Mouse (Mus musculus) kidney, embryonic 15.5 days (tissue): ENCODE measurements around the gene Ppp1r12b. TPM values are rescaled to one million over a fixed set of nuclear protein-coding genes. Genes with fewer than 3 reads are reported as not detected.
A peak's percentile ranks its signal among the peaks of the same experiment; 100 is the strongest.
"Not testable (repeated sequence)": the region's sequence is repeated elsewhere in the genome, so short reads cannot be mapped to it uniquely, and the experiment has no call there.

Experiments
- ATAC-seq: fragments of 200-750 bp; cut with Nextera tagmentation; replicated peaks from 2 replicates; pipeline ENCODE4 v1.8.0; 2017; ENCODE audit warnings: moderate TSS enrichment; ENCODE audit not compliant: low FRiP score
- H3K27ac ChIP-seq: fragments of 300-500 bp; sonication (generic); 2 replicates; pipeline ENCODE4 v1.5.1; 2015; ENCODE audit warnings: mild to moderate bottlenecking, inconsistent platforms
- H3K27me3 ChIP-seq: fragments of 300-500 bp; sonication (generic); 2 replicates; pipeline ENCODE4 v1.6.1; 2015; ENCODE audit warnings: inconsistent platforms
- H3K36me3 ChIP-seq: fragments of 300-500 bp; sonication (generic); 2 replicates; pipeline ENCODE4 v1.6.1; 2015; ENCODE audit warnings: inconsistent platforms
- H3K4me1 ChIP-seq: fragments of 300-500 bp; sonication (generic); 2 replicates; pipeline ENCODE4 v1.6.1; 2015; ENCODE audit warnings: inconsistent platforms
- H3K4me2 ChIP-seq: fragments of 300-500 bp; sonication (generic); 2 replicates; pipeline ENCODE4 v1.6.1; 2015; ENCODE audit warnings: moderate library complexity, mild to moderate bottlenecking, inconsistent platforms
- H3K4me3 ChIP-seq: fragments of 300-500 bp; sonication (generic); replicated peaks from 2 replicates; pipeline ENCODE4 v1.5.1; 2015; ENCODE audit warnings: mild to moderate bottlenecking, inconsistent platforms
- H3K9ac ChIP-seq: fragments of 300-500 bp; sonication (generic); 2 replicates; pipeline ENCODE4 v1.6.1; 2015; ENCODE audit warnings: mild to moderate bottlenecking, inconsistent platforms
- H3K9me3 ChIP-seq: fragments of 300-500 bp; sonication (generic); replicated peaks from 2 replicates; pipeline ENCODE4 v1.6.1; 2016; ENCODE audit warnings: inconsistent platforms
- WGBS: fragments of 180-500 bp; shearing (Covaris S2); methylation state at CpG from one replicate; pipeline ENCODE4 v1.1.7; 2015; ENCODE audit warnings: mixed read lengths; 5-methylcytosine and 5-hydroxymethylcytosine counted together
- polyA plus RNA-seq: library from polyadenylated mRNA; unstranded; fragments of >200 nt; fragmentation: Nextera tagmentation; extraction: Ambion mirVana; gene quantifications from 2 replicates; pipeline ENCODE4 v1.2.1, GENCODE M21; 2015

Ppp1r12b gene
- polyA plus RNA-seq, 1 experiment from 2014 or later = 6.7 TPM

- no peak overlapping the region for H3K27ac ChIP-seq
- no peak for ATAC-seq
- 83% methylated on average over 6 of the region's 6 CpGs for WGBS
- no peak overlapping the region for H3K4me2 ChIP-seq
- no peaks in the 10 kb centered on the region for H3K9me3 ChIP-seq
- H3K9ac ChIP-seq = no peak overlapping the region
- no peaks in the 10 kb centered on the region for H3K4me1 ChIP-seq
- H3K36me3 ChIP-seq = peaks cover 12% of the 10 kb centered on the region
- no peaks in the 10 kb centered on the region for H3K27me3 ChIP-seq
- H3K4me3 ChIP-seq = no peak overlapping the region
Observed at GRCm38 (mm10) chr1:134843369-134843768, 112.4 kb downstream of the Ppp1r12b start.

GRCm38 (mm10) chr1:134836909-134837480 is 118.7 kb downstream of the Ppp1r12b start:
- WGBS = 83% methylated on average over 10 of the region's 10 CpGs
- Histone ChIP-seq H3K27ac (no peak overlapping the region), H3K4me3 (no peak overlapping the region), H3K36me3 (peaks cover 48% of the 10 kb centered on the region), H3K9ac (no peak overlapping the region), H3K4me2 (no peak overlapping the region), H3K9me3 (no peaks in the 10 kb centered on the region), H3K27me3 (no peaks in the 10 kb centered on the region), H3K4me1 (no peaks in the 10 kb centered on the region)
- ATAC-seq = no peak

- H3K27ac ChIP-seq, H3K4me1 ChIP-seq, H3K4me3 ChIP-seq, H3K27me3 ChIP-seq, H3K9ac ChIP-seq, H3K4me2 ChIP-seq, ATAC-seq, H3K9me3 ChIP-seq: not testable (repeated sequence)
- peaks cover 29% of the 10 kb centered on the region for H3K36me3 ChIP-seq
- WGBS = 83% methylated on average over 3 of the region's 3 CpGs
Observed at GRCm38 (mm10) chr1:134830881-134831280, 124.9 kb downstream of the Ppp1r12b start.

- H3K27me3 ChIP-seq = no peaks in the 10 kb centered on the region
- no peak overlapping the region for H3K9ac ChIP-seq
- ATAC-seq = peak; percentile 69; the same call in 1 of the 2 replicates
- H3K4me2 ChIP-seq = no peak overlapping the region
- H3K27ac ChIP-seq = 0 out of 2 replicates have a peak overlapping the region, but pooled peaks have one; percentile 33
- H3K4me3 ChIP-seq = no peak overlapping the region
- 32% methylated on average over 4 of the region's 4 CpGs for WGBS
- no peaks in the 10 kb centered on the region for H3K4me1 ChIP-seq
- peaks cover 16% of the 10 kb centered on the region for H3K36me3 ChIP-seq
- H3K9me3 ChIP-seq = no peaks in the 10 kb centered on the region
Observed at GRCm38 (mm10) chr1:134829635-134830034, 126.1 kb downstream of the Ppp1r12b start.

GRCm38 (mm10) chr1:134824896-134825295 is 130.8 kb downstream of the Ppp1r12b start:
- Histone ChIP-seq H3K4me3 (no peak overlapping the region), H3K27me3 (no peaks in the 10 kb centered on the region), H3K4me2 (no peak overlapping the region), H3K4me1 (peaks cover 6% of the 10 kb centered on the region), H3K36me3 (no peaks in the 10 kb centered on the region), H3K27ac (no peak overlapping the region), H3K9ac (no peak overlapping the region), H3K9me3 (no peaks in the 10 kb centered on the region)
- WGBS = 80% methylated on average over 6 of the region's 6 CpGs
- no peak for ATAC-seq

GRCm38 (mm10) chr1:134823842-134824241 is 131.9 kb downstream of the Ppp1r12b start:
- ATAC-seq = no peak
- Histone ChIP-seq H3K27ac (no peak overlapping the region), H3K36me3 (no peaks in the 10 kb centered on the region), H3K4me2 (no peak overlapping the region), H3K9me3 (no peaks in the 10 kb centered on the region), H3K4me1 (peaks cover 6% of the 10 kb centered on the region), H3K9ac (no peak overlapping the region), H3K4me3 (no peak overlapping the region), H3K27me3 (no peaks in the 10 kb centered on the region)
- 51% methylated on average over 7 of the region's 7 CpGs for WGBS

GRCm38 (mm10) chr1:134823323-134823722 is 132.4 kb downstream of the Ppp1r12b start:
- Histone ChIP-seq H3K9me3 (no peaks in the 10 kb centered on the region), H3K4me2 (no peak overlapping the region), H3K9ac (no peak overlapping the region), H3K36me3 (no peaks in the 10 kb centered on the region), H3K27ac (0 out of 2 replicates have a peak overlapping the region, but pooled peaks have one; percentile 32), H3K4me1 (peaks cover 6% of the 10 kb centered on the region), H3K27me3 (no peaks in the 10 kb centered on the region), H3K4me3 (no peak overlapping the region)
- 66% methylated on average over 8 of the region's 8 CpGs for whole genome bisulfite sequencing
- ATAC-seq = no peak

GRCm38 (mm10) chr1:134820882-134821281 is 134.9 kb downstream of the Ppp1r12b start:
- no peaks in the 10 kb centered on the region for H3K27me3 ChIP-seq

GRCm38 (mm10) chr1:134819196-134819595 is 136.5 kb downstream of the Ppp1r12b start:
- no peak overlapping the region for H3K9ac ChIP-seq
- H3K4me1 ChIP-seq = peaks cover 20% of the 10 kb centered on the region
- no peaks in the 10 kb centered on the region for H3K36me3 ChIP-seq
- no peak for ATAC-seq
- H3K27ac ChIP-seq = no peak overlapping the region
- no peak overlapping the region for H3K4me3 ChIP-seq
- H3K4me2 ChIP-seq = no peak overlapping the region
- 95% methylated on average over 11 of the region's 11 CpGs for WGBS
- no peaks in the 10 kb centered on the region for H3K9me3 ChIP-seq
- no peaks in the 10 kb centered on the region for H3K27me3 ChIP-seq

More at GRCm38 (mm10) chr1:134820882-134821281, 134.9 kb downstream of the Ppp1r12b start:
- no peaks in the 10 kb centered on the region for H3K9me3 ChIP-seq
- H3K4me2 ChIP-seq = no peak overlapping the region
- H3K9ac ChIP-seq = no peak overlapping the region
- no peak for ATAC-seq
- H3K4me3 ChIP-seq = no peak overlapping the region
- no peaks in the 10 kb centered on the region for H3K36me3 ChIP-seq
- H3K27ac ChIP-seq = no peak overlapping the region
- 85% methylated on average over 3 of the region's 3 CpGs for WGBS
- H3K4me1 ChIP-seq = peaks cover 11% of the 10 kb centered on the region

GRCm38 (mm10) chr1:134818716-134819115 is 137.0 kb downstream of the Ppp1r12b start:
- H3K4me1 ChIP-seq = peaks cover 20% of the 10 kb centered on the region
- H3K4me2 ChIP-seq = no peak overlapping the region
- no peak overlapping the region for H3K4me3 ChIP-seq
- no peaks in the 10 kb centered on the region for H3K27me3 ChIP-seq
- no peak overlapping the region for H3K9ac ChIP-seq
- H3K27ac ChIP-seq = no peak overlapping the region
- WGBS = 94% methylated on average over 3 of the region's 3 CpGs
- no peaks in the 10 kb centered on the region for H3K9me3 ChIP-seq
- no peaks in the 10 kb centered on the region for H3K36me3 ChIP-seq
- ATAC-seq = no peak

GRCm38 (mm10) chr1:134817916-134818595 is 137.7 kb downstream of the Ppp1r12b start:
- no peak overlapping the region for H3K9ac ChIP-seq
- no peak for ATAC-seq
- no peak overlapping the region for H3K4me3 ChIP-seq
- 88% methylated on average over 6 of the region's 6 CpGs for WGBS
- H3K27me3 ChIP-seq = no peaks in the 10 kb centered on the region
- no peak overlapping the region for H3K27ac ChIP-seq
- H3K4me1 ChIP-seq = peaks cover 15% of the 10 kb centered on the region
- no peak overlapping the region for H3K4me2 ChIP-seq
- no peaks in the 10 kb centered on the region for H3K36me3 ChIP-seq
- no peaks in the 10 kb centered on the region for H3K9me3 ChIP-seq

- H3K4me2 ChIP-seq = no peak overlapping the region
- H3K4me3 ChIP-seq = no peak overlapping the region
- no peaks in the 10 kb centered on the region for H3K27me3 ChIP-seq
- H3K9me3 ChIP-seq = no peaks in the 10 kb centered on the region
- ATAC-seq = no peak
- no peaks in the 10 kb centered on the region for H3K36me3 ChIP-seq
- 0 out of 2 replicates have a peak overlapping the region, but pooled peaks have one; percentile 15 for H3K27ac ChIP-seq
- H3K9ac ChIP-seq = no peak overlapping the region
- WGBS = 88% methylated on average over 1 of the region's 1 CpGs
- H3K4me1 ChIP-seq = peaks cover 18% of the 10 kb centered on the region
Observed at GRCm38 (mm10) chr1:134817120-134817519, 138.6 kb downstream of the Ppp1r12b start.
